Mouse (Mus musculus): ENCODE data around the gene Cdk2ap2. TPM values are rescaled to one million over a fixed set of nuclear protein-coding genes. Genes with fewer than 3 reads are reported as not detected.

Cdk2ap2 gene
- polyA plus RNA-seq, 1 experiment from 2014 or later, result 91.7 TPM

- H3K9me3 ChIP-seq (replicated peaks; ENCODE audit: control insufficient read depth, low read length), result no peaks in the 10 kb centered on the region
- H3K9ac ChIP-seq (ENCODE audit: low read length), result no peak overlapping the region
- DNase-seq (ENCODE audit: low spot score), result peak; percentile 53
- H3K36me3 ChIP-seq (ENCODE audit: control insufficient read depth, insufficient read depth, low read length), result peaks cover 68% of the 10 kb centered on the region
- H3K4me2 ChIP-seq (ENCODE audit: low read length), result no peak overlapping the region
- H3K27me3 ChIP-seq (replicated peaks; ENCODE audit: control insufficient read depth, insufficient read depth, low read length), result no peaks in the 10 kb centered on the region
- no peak overlapping the region for H3K27ac ChIP-seq (ENCODE audit: low read depth, low read length)
- WGBS, result 82% methylated on average over 13 of the region's 13 CpGs
- no peak for ATAC-seq
- no peaks in the 10 kb centered on the region for H3K4me1 ChIP-seq (ENCODE audit: control insufficient read depth, insufficient read depth, low read length)
- no peak overlapping the region for H3K4me3 ChIP-seq (ENCODE audit: low read depth, low read length)
Measured at GRCm38 (mm10) chr19:4113186-4113805, 16.3 kb downstream of the Cdk2ap2 start.

- H3K9ac ChIP-seq (ENCODE audit: low read length), result no peak overlapping the region
- no peak for ATAC-seq
- no peak overlapping the region for H3K4me2 ChIP-seq (ENCODE audit: low read length)
- no peak overlapping the region for H3K4me3 ChIP-seq (ENCODE audit: low read depth, low read length)
- H3K36me3 ChIP-seq (ENCODE audit: control insufficient read depth, insufficient read depth, low read length), result peaks cover 70% of the 10 kb centered on the region
- no peaks in the 10 kb centered on the region for H3K9me3 ChIP-seq (replicated peaks; ENCODE audit: control insufficient read depth, low read length)
- no peak overlapping the region for H3K27ac ChIP-seq (ENCODE audit: low read depth, low read length)
- H3K27me3 ChIP-seq (replicated peaks; ENCODE audit: control insufficient read depth, insufficient read depth, low read length), result no peaks in the 10 kb centered on the region
- 76% methylated on average over 5 of the region's 5 CpGs for WGBS
- H3K4me1 ChIP-seq (ENCODE audit: control insufficient read depth, insufficient read depth, low read length), result no peaks in the 10 kb centered on the region
- no peak for DNase-seq (ENCODE audit: low spot score)
Measured at GRCm38 (mm10) chr19:4113806-4114230, 16.8 kb downstream of the Cdk2ap2 start.

- ATAC-seq, result no peak
- WGBS, result 95% methylated on average over 10 of the region's 10 CpGs
Measured at GRCm38 (mm10) chr19:4114551-4114950, 17.6 kb downstream of the Cdk2ap2 start.

GRCm38 (mm10) chr19:4115144-4115543 is 18.2 kb downstream of the Cdk2ap2 start:
- 94% methylated on average over 10 of the region's 10 CpGs for WGBS
- no peaks in the 10 kb centered on the region for H3K9me3 ChIP-seq (replicated peaks; ENCODE audit: control insufficient read depth, low read length)
- H3K4me2 ChIP-seq (ENCODE audit: low read length), result no peak overlapping the region
- no peak overlapping the region for H3K27ac ChIP-seq (ENCODE audit: low read depth, low read length)
- no peak for ATAC-seq
- peaks cover 71% of the 10 kb centered on the region for H3K36me3 ChIP-seq (ENCODE audit: control insufficient read depth, insufficient read depth, low read length)
- no peak for DNase-seq (ENCODE audit: low spot score)
- H3K4me1 ChIP-seq (ENCODE audit: control insufficient read depth, insufficient read depth, low read length), result no peaks in the 10 kb centered on the region
- no peaks in the 10 kb centered on the region for H3K27me3 ChIP-seq (replicated peaks; ENCODE audit: control insufficient read depth, insufficient read depth, low read length)
- no peak overlapping the region for H3K4me3 ChIP-seq (ENCODE audit: low read depth, low read length)
- H3K9ac ChIP-seq (ENCODE audit: low read length), result no peak overlapping the region

More at GRCm38 (mm10) chr19:4114551-4114950, 17.6 kb downstream of the Cdk2ap2 start:
- no peak for DNase-seq (ENCODE audit: low spot score)
- Histone ChIP-seq H3K27me3 (replicated peaks; ENCODE audit: control insufficient read depth, insufficient read depth, low read length) (no peaks in the 10 kb centered on the region), H3K9me3 (replicated peaks; ENCODE audit: control insufficient read depth, low read length) (no peaks in the 10 kb centered on the region), H3K36me3 (ENCODE audit: control insufficient read depth, insufficient read depth, low read length) (peaks cover 71% of the 10 kb centered on the region), H3K4me2 (ENCODE audit: low read length) (no peak overlapping the region), H3K4me3 (ENCODE audit: low read depth, low read length) (no peak overlapping the region), H3K27ac (ENCODE audit: low read depth, low read length) (no peak overlapping the region), H3K4me1 (ENCODE audit: control insufficient read depth, insufficient read depth, low read length) (no peaks in the 10 kb centered on the region), H3K9ac (ENCODE audit: low read length) (no peak overlapping the region)

GRCm38 (mm10) chr19:4115816-4116215 is 18.8 kb downstream of the Cdk2ap2 start:
- Histone ChIP-seq H3K27ac (ENCODE audit: low read depth, low read length) (no peak overlapping the region), H3K36me3 (ENCODE audit: control insufficient read depth, insufficient read depth, low read length) (peaks cover 71% of the 10 kb centered on the region), H3K4me2 (ENCODE audit: low read length) (no peak overlapping the region), H3K27me3 (replicated peaks; ENCODE audit: control insufficient read depth, insufficient read depth, low read length) (no peaks in the 10 kb centered on the region), H3K4me1 (ENCODE audit: control insufficient read depth, insufficient read depth, low read length) (peaks cover 4% of the 10 kb centered on the region), H3K4me3 (ENCODE audit: low read depth, low read length) (no peak overlapping the region), H3K9ac (ENCODE audit: low read length) (no peak overlapping the region), H3K9me3 (replicated peaks; ENCODE audit: control insufficient read depth, low read length) (no peaks in the 10 kb centered on the region)
- no peak for DNase-seq (ENCODE audit: low spot score)
- no peak for ATAC-seq
- 86% methylated on average over 11 of the region's 11 CpGs for WGBS

- Histone ChIP-seq H3K27me3 (replicated peaks; ENCODE audit: control insufficient read depth, insufficient read depth, low read length) (no peaks in the 10 kb centered on the region), H3K27ac (ENCODE audit: low read depth, low read length) (no peak overlapping the region), H3K4me2 (ENCODE audit: low read length) (no peak overlapping the region), H3K4me3 (ENCODE audit: low read depth, low read length) (no peak overlapping the region), H3K36me3 (ENCODE audit: control insufficient read depth, insufficient read depth, low read length) (peaks cover 61% of the 10 kb centered on the region), H3K4me1 (ENCODE audit: control insufficient read depth, insufficient read depth, low read length) (peaks cover 4% of the 10 kb centered on the region), H3K9me3 (replicated peaks; ENCODE audit: control insufficient read depth, low read length) (no peaks in the 10 kb centered on the region), H3K9ac (ENCODE audit: low read length) (no peak overlapping the region)
- WGBS, result 97% methylated on average over 7 of the region's 7 CpGs
- no peak for DNase-seq (ENCODE audit: low spot score)
- ATAC-seq, result no peak
Measured at GRCm38 (mm10) chr19:4117006-4117405, 20.0 kb downstream of the Cdk2ap2 start.

- H3K27me3 ChIP-seq (replicated peaks; ENCODE audit: control insufficient read depth, insufficient read depth, low read length), result no peaks in the 10 kb centered on the region
- H3K4me2 ChIP-seq (ENCODE audit: low read length), result no peak overlapping the region
- ATAC-seq (no peak), DNase-seq (ENCODE audit: low spot score) (no peak)
- no peak overlapping the region for H3K9ac ChIP-seq (ENCODE audit: low read length)
- no peak overlapping the region for H3K4me3 ChIP-seq (ENCODE audit: low read depth, low read length)
- H3K4me1 ChIP-seq (ENCODE audit: control insufficient read depth, insufficient read depth, low read length), result peaks cover 4% of the 10 kb centered on the region
- H3K36me3 ChIP-seq (ENCODE audit: control insufficient read depth, insufficient read depth, low read length), result peaks cover 49% of the 10 kb centered on the region
- WGBS, result 96% methylated on average over 2 of the region's 2 CpGs
- H3K9me3 ChIP-seq (replicated peaks; ENCODE audit: control insufficient read depth, low read length), result no peaks in the 10 kb centered on the region
- no peak overlapping the region for H3K27ac ChIP-seq (ENCODE audit: low read depth, low read length)
Measured at GRCm38 (mm10) chr19:4118350-4118749, 21.4 kb downstream of the Cdk2ap2 start.

GRCm38 (mm10) chr19:4119716-4120487 is 22.9 kb downstream of the Cdk2ap2 start:
- 92% methylated on average over 6 of the region's 6 CpGs for WGBS
- no peak overlapping the region for H3K4me3 ChIP-seq (ENCODE audit: low read depth, low read length)
- H3K9ac ChIP-seq (ENCODE audit: low read length), result peak overlapping the region; percentile 13; the same call in 1 of the 2 replicates
- H3K27ac ChIP-seq (ENCODE audit: low read depth, low read length), result no peak overlapping the region
- no peak for DNase-seq (ENCODE audit: low spot score)
- peak overlapping the region; percentile 50; the same call in 1 of the 2 replicates for H3K4me2 ChIP-seq (ENCODE audit: low read length)
- no peak for ATAC-seq
- H3K4me1 ChIP-seq (ENCODE audit: control insufficient read depth, insufficient read depth, low read length), result peaks cover 4% of the 10 kb centered on the region
- H3K9me3 ChIP-seq (replicated peaks; ENCODE audit: control insufficient read depth, low read length), result no peaks in the 10 kb centered on the region
- peaks cover 34% of the 10 kb centered on the region for H3K36me3 ChIP-seq (ENCODE audit: control insufficient read depth, insufficient read depth, low read length)
- H3K27me3 ChIP-seq (replicated peaks; ENCODE audit: control insufficient read depth, insufficient read depth, low read length), result no peaks in the 10 kb centered on the region

GRCm38 (mm10) chr19:4120496-4120895 is 23.5 kb downstream of the Cdk2ap2 start:
- H3K27me3 ChIP-seq (replicated peaks; ENCODE audit: control insufficient read depth, insufficient read depth, low read length), result no peaks in the 10 kb centered on the region
- peaks cover 4% of the 10 kb centered on the region for H3K4me1 ChIP-seq (ENCODE audit: control insufficient read depth, insufficient read depth, low read length)
- peak overlapping the region; percentile 50 for H3K4me2 ChIP-seq (ENCODE audit: low read length)
- ATAC-seq (no peak), DNase-seq (ENCODE audit: low spot score) (no peak)
- H3K9me3 ChIP-seq (replicated peaks; ENCODE audit: control insufficient read depth, low read length), result no peaks in the 10 kb centered on the region
- H3K4me3 ChIP-seq (ENCODE audit: low read depth, low read length), result peak overlapping the region; percentile 39; the same call in 1 of the 2 replicates
- WGBS, result 100% methylated on average over 2 of the region's 2 CpGs
- H3K36me3 ChIP-seq (ENCODE audit: control insufficient read depth, insufficient read depth, low read length), result peaks cover 28% of the 10 kb centered on the region
- H3K9ac ChIP-seq (ENCODE audit: low read length), result peak overlapping the region; percentile 13; the same call in 1 of the 2 replicates
- no peak overlapping the region for H3K27ac ChIP-seq (ENCODE audit: low read depth, low read length)

Measured in forebrain, embryonic 14.5 days (tissue).